Mouse (Mus musculus) hindbrain, embryonic 13.5 days (tissue): ENCODE data around the gene E030018B13Rik. TPM values are rescaled to one million over a fixed set of nuclear protein-coding genes. Genes with fewer than 3 reads are reported as not detected.

Experiments
- ATAC-seq: fragments of 200-750 bp; cut with Nextera tagmentation; 2 replicates; pipeline ENCODE4 v1.8.0; 2017; ENCODE audit warnings: moderate TSS enrichment; ENCODE audit not compliant: low FRiP score
- H3K27ac ChIP-seq: fragments of 300-500 bp; sonication (generic); 2 replicates; pipeline ENCODE4 v1.5.1; 2015; ENCODE audit warnings: inconsistent platforms, mild to moderate bottlenecking, moderate library complexity
- H3K27me3 ChIP-seq: fragments of 300-500 bp; sonication (generic); 2 replicates; pipeline ENCODE4 v1.6.1; 2015; ENCODE audit warnings: mild to moderate bottlenecking, inconsistent platforms
- H3K36me3 ChIP-seq: fragments of 300-500 bp; sonication (generic); 2 replicates; pipeline ENCODE4 v1.6.1; 2015; ENCODE audit warnings: mild to moderate bottlenecking, inconsistent platforms
- H3K4me1 ChIP-seq: fragments of 300-500 bp; sonication (generic); replicated peaks from 2 replicates; pipeline ENCODE4 v1.6.1; 2015; ENCODE audit warnings: inconsistent platforms
- H3K4me2 ChIP-seq: fragments of 300-500 bp; sonication (generic); 2 replicates; pipeline ENCODE4 v1.6.1; 2015; ENCODE audit warnings: inconsistent platforms, mild to moderate bottlenecking, moderate library complexity
- H3K4me3 ChIP-seq: fragments of 300-500 bp; sonication (generic); 2 replicates; pipeline ENCODE4 v1.5.1; 2015; ENCODE audit warnings: mild to moderate bottlenecking, inconsistent platforms
- H3K9ac ChIP-seq: fragments of 300-500 bp; sonication (generic); 2 replicates; pipeline ENCODE4 v1.6.1; 2015; ENCODE audit warnings: mild to moderate bottlenecking, inconsistent platforms
- H3K9me3 ChIP-seq: fragments of 300-500 bp; sonication (generic); 2 replicates; pipeline ENCODE4 v1.6.1; 2016; ENCODE audit warnings: inconsistent platforms
- WGBS: fragments of 180-500 bp; shearing (Covaris S2); methylation state at CpG from one replicate; pipeline ENCODE4 v1.1.7; 2015; 5-methylcytosine and 5-hydroxymethylcytosine counted together
- polyA plus RNA-seq: library from polyadenylated mRNA; unstranded; fragments of >200 nt; fragmentation: Nextera tagmentation; extraction: Ambion mirVana; gene quantifications from 2 replicates; pipeline ENCODE4 v1.2.1, GENCODE M21; 2015

The E030018B13Rik gene
- 0.19 TPM in 1 of 2 replicates, not detected in the other for polyA plus RNA-seq

DNA sequence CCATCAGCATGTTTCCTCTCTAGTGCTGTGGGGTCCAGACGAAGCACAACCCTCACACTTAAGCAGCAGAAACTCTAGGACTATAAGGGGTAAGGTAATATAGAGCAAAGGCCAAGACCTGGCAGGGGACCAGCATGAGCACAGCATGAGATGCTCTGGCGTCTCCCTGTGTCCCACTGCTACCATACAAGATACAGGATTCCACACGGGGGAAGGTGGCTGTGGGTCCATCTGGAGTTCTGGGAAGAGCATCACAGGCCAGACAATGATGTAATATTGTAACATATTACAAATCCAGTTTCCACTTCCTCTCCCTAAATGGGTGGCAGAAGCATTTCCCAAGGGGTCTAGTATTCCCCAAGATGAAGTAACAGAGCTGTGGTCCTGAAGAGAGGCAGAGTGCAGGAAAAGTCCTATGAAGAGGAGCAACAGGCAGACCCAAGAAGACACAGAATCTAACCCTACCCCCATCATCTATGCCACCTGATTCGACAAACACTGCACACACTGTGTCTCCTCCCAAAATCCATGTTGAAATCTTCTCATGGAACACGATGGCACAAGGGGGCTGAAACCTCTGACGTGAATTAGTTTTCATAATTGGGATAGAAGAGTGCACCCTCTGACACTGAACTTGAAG is at the start of gene E030018B13Rik:
TSS of gene E030018B13Rik (plus strand) at position 590 of the 640 bp plus-strand sequence.
- 90% methylated on average over 6 of the region's 6 CpGs for WGBS
- no peak for ATAC-seq
- Histone ChIP-seq H3K36me3 (no peaks in the 10 kb centered on the region), H3K4me3 (no peak within 1 kb of the TSS), H3K27ac (peak within 1 kb of the TSS; percentile 9; the same call in 1 of the 2 replicates), H3K9me3 (no peaks in the 10 kb centered on the region), H3K27me3 (no peaks in the 10 kb centered on the region), H3K4me2 (no peak within 1 kb of the TSS), H3K9ac (no peak within 1 kb of the TSS), H3K4me1 (peaks cover 73% of the 10 kb centered on the region)

DNA sequence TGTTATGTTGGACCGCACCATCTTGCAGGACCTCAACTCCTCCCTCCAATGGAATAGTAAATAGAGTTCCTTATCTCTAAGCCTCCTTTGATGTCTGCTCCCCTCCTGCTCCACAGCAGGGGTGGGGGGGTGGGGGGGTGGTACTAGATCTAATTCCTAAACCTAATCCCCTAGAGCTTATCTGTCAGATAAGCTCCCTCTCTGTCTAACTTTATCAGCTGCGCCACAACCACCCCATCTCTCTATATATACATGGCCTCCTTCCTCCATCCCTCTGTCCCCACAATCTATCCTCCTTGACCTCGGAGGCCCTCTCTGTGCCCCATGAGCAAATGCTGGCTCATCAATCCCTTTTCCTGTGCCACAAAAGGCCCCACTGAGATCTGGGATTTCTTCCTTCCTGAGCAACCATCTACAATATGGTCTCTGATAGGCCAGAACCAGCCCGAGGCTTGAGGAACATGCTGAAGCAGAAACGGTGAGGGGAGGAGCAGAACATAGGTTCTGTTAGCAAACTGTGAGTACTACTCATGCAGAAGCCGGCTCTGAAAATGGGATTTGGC is 48.2 kb upstream of the E030018B13Rik start:
- Histone ChIP-seq H3K4me1 (no peaks in the 10 kb centered on the region), H3K27me3 (no peaks in the 10 kb centered on the region), H3K9me3 (no peaks in the 10 kb centered on the region), H3K36me3 (no peaks in the 10 kb centered on the region), H3K9ac (no peak overlapping the region), H3K27ac (no peak overlapping the region), H3K4me2 (no peak overlapping the region), H3K4me3 (no peak overlapping the region)
- ATAC-seq = no peak
- 78% methylated on average over 6 of the region's 6 CpGs for WGBS

DNA sequence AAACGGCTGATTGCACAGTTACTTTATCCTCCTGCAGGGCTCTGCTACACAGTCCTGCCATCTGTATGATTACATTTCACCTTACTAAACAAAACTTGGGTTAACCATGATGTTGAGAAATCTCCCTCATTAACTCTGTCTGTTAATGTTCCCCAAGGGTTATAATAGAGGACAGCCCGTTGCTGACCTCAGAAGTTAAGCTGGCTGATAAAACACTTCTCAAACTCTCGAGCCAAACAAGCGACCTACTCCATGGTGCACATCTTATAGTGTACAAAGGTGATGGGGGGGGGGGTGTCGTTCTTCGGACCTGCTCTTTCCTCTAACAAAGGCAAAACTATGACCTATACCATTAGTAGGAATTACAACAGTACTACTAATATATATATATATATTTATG is 45.0 kb upstream of the E030018B13Rik start:
- no peaks in the 10 kb centered on the region for H3K27me3 ChIP-seq
- H3K9me3 ChIP-seq = no peaks in the 10 kb centered on the region
- ATAC-seq = no peak
- H3K4me3 ChIP-seq = no peak overlapping the region
- H3K9ac ChIP-seq = no peak overlapping the region
- no peaks in the 10 kb centered on the region for H3K4me1 ChIP-seq
- H3K4me2 ChIP-seq = no peak overlapping the region
- no peak overlapping the region for H3K27ac ChIP-seq
- no peaks in the 10 kb centered on the region for H3K36me3 ChIP-seq
- 91% methylated on average over 6 of the region's 6 CpGs for WGBS

DNA sequence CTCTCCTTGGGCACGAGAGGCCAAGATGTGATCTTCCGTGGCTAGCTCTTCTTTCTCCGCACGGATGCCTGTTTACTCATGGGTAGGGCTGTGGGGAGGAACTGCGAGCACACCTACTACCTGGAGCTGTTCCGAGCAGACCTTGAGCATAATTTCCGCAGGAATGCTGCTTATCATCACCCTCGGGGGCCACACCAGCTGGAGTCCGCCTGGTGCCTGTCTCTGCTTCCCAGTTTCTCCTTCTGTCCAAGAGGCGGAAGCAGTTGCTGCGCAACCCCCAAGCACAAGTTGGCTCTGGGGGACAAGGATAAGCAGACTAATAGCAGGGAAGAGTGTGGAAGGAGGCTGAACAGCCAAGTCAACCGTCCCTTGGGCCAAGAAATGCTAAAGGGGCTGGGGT is 42.8 kb upstream of the E030018B13Rik start:
- Histone ChIP-seq H3K4me2 (no peak overlapping the region), H3K4me3 (no peak overlapping the region), H3K27ac (no peak overlapping the region), H3K36me3 (no peaks in the 10 kb centered on the region), H3K9me3 (no peaks in the 10 kb centered on the region), H3K9ac (no peak overlapping the region), H3K27me3 (no peaks in the 10 kb centered on the region), H3K4me1 (no peaks in the 10 kb centered on the region)
- 66% methylated on average over 12 of the region's 12 CpGs for WGBS
- ATAC-seq = no peak

DNA sequence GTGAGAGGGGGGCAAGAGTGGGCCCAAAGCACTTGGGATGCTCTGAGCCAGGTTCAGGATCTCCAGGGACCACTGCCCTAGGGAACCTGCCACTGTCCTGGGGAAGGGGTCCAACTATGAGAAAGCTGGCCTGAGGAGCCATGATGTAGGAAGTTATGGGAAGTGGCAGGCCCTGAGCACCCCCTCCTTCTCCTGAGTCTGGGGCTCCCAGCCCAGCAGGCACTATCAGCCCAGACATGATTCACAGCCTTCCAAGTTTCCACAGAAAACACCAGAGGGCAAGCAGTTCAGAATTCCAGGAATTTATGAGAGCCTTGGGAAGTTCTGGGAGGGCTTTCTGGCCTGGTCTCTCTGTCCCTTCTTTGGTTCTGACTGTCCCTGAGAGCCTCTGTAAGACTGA is 41.0 kb upstream of the E030018B13Rik start:
- Histone ChIP-seq H3K36me3 (no peaks in the 10 kb centered on the region), H3K4me2 (no peak overlapping the region), H3K27ac (no peak overlapping the region), H3K4me3 (no peak overlapping the region), H3K4me1 (no peaks in the 10 kb centered on the region), H3K9ac (no peak overlapping the region), H3K9me3 (no peaks in the 10 kb centered on the region), H3K27me3 (no peaks in the 10 kb centered on the region)
- ATAC-seq = no peak

DNA sequence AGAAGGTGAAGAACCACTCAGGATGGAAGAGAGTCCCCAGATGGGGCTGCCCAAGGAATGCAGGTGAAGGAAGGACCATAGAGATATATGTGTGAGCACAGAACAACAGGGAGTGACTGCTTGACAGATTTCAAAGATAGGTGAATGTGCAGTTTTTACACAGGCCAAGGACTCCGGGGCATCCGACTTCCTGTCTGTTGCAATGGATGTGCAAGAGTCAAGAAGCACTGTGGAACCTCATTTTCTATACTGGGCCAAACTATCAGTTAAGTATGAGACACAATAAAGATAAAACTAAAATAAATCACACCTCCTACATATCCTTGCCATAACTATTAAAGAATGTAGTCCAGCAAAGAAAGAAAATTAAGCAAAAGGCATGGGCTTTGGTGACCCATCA is 40.0 kb upstream of the E030018B13Rik start:
- Histone ChIP-seq H3K4me1 (no peaks in the 10 kb centered on the region), H3K9ac (no peak overlapping the region), H3K4me3 (no peak overlapping the region), H3K27ac (no peak overlapping the region), H3K4me2 (no peak overlapping the region), H3K9me3 (no peaks in the 10 kb centered on the region), H3K36me3 (no peaks in the 10 kb centered on the region), H3K27me3 (no peaks in the 10 kb centered on the region)
- 87% methylated on average over 2 of the region's 2 CpGs for WGBS
- ATAC-seq = no peak

DNA sequence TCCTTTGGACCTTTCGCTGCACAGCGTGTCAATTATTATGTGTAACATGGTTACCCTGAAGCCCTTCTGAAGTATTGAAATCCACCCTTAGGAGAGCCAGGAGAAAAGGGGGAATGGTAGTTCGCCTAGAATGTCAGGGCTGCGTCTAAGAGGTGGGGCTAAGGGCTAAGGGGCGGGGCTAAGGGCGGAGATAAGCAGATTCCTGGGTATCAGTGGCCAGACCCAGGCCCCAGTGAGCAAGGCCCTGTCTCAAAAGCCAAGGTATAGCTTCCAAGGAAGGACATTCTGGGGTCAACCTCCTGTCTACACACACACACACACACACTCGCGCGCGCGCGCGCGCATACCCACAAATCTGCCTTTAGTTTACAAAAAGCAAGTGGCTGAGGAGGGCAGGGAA is 39.0 kb upstream of the E030018B13Rik start:
- Histone ChIP-seq H3K27me3 (no peaks in the 10 kb centered on the region), H3K4me3 (no peak overlapping the region), H3K4me1 (no peaks in the 10 kb centered on the region), H3K9me3 (no peaks in the 10 kb centered on the region), H3K36me3 (no peaks in the 10 kb centered on the region), H3K9ac (no peak overlapping the region), H3K4me2 (no peak overlapping the region), H3K27ac (no peak overlapping the region)
- ATAC-seq = no peak
- 26% methylated on average over 14 of the region's 14 CpGs for WGBS

DNA sequence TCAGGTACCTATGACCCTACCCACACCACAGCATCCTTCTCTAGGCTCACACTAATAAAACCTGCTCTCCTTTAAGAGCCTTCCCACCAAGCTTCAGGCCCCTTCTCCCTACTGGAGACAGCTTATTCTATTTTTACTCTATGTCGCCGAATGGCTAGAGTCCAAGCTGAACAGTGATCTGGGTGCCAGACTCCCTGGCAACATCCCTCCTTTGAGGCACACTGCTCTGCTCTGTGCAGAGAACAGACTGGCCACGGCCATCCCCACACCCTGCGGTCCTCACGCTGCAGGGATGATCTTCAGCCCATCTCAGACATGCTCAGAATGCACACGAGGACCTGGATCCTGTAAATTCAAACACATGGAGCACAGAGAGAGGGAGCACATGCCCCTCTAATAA is 37.1 kb upstream of the E030018B13Rik start:
- no peak for ATAC-seq
- Histone ChIP-seq H3K9ac (no peak overlapping the region), H3K4me1 (no peaks in the 10 kb centered on the region), H3K36me3 (no peaks in the 10 kb centered on the region), H3K27me3 (no peaks in the 10 kb centered on the region), H3K4me2 (no peak overlapping the region), H3K9me3 (no peaks in the 10 kb centered on the region), H3K27ac (no peak overlapping the region), H3K4me3 (no peak overlapping the region)
- WGBS = 85% methylated on average over 6 of the region's 6 CpGs

DNA sequence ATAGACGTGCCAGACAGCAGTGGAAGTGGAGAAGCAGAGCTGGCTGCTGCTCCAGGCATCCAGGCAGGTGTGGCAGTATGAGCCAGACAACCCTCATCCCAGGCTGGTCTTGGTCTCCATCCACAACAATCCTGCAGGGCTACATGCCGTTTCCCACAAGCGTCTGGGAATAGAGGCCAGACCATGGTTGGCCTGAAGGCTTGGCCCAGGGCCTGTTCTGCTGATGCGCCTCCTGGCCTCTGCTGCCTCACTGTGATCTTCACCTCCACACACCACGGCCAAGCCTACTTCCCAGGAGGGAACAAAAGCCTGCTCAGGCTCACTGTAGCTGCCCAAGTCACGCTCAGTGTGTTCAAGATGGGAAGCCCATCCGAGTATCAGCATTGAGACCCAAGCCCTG is 33.9 kb upstream of the E030018B13Rik start:
- Histone ChIP-seq H3K9ac (no peak overlapping the region), H3K4me3 (no peak overlapping the region), H3K27ac (no peak overlapping the region), H3K4me2 (no peak overlapping the region), H3K4me1 (no peaks in the 10 kb centered on the region), H3K27me3 (no peaks in the 10 kb centered on the region), H3K36me3 (peaks cover 2% of the 10 kb centered on the region), H3K9me3 (no peaks in the 10 kb centered on the region)
- no peak for ATAC-seq
- 86% methylated on average over 7 of the region's 7 CpGs for WGBS

DNA sequence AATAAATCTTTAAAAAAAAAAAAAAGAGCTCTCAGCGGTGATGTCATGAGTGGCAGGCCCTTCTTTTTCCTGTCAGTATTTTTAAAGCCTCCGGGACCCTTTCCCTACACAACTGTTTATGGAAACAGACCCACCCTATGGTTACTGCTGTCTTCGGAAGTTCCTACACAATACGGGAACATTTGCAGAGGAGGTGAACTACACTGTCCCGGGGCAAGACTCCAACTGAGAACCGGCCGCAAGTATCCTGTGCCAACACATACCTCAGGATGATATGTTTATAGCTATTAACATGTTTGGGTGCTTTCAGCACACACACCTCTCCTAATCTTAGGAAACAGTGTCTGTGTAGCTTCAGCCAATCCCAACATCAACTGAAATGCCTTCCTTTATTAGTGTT is 31.6 kb upstream of the E030018B13Rik start:
- H3K4me3 ChIP-seq = no peak overlapping the region
- peaks cover 9% of the 10 kb centered on the region for H3K4me1 ChIP-seq
- no peak for ATAC-seq
- no peaks in the 10 kb centered on the region for H3K9me3 ChIP-seq
- no peak overlapping the region for H3K9ac ChIP-seq
- H3K27ac ChIP-seq = no peak overlapping the region
- no peak overlapping the region for H3K4me2 ChIP-seq
- 88% methylated on average over 7 of the region's 7 CpGs for WGBS
- H3K36me3 ChIP-seq = peaks cover 21% of the 10 kb centered on the region
- no peaks in the 10 kb centered on the region for H3K27me3 ChIP-seq

DNA sequence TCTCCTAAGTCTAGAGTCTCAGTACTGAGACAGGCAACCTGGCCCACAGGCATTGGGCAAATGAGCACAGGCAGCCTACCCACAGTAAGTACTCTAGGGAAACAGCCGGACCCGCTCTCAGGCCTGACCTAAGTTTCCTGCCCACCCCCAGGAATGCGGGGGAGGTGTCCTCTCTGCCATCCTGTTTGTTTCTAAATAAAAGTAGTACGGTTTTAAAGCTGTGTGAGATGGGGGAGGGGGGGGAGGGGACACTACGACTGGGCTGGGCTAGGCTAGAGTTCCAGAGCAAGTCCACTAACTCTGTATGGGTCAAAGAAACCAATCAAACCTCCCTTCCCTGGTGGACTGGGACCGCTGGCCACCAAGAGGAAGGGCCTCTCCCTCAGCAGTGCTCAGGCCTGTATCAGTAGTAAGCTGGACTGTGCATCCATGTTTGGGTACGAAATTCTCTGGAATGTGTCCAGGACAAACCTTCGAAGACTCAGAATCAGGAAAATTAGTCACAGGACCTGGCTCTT is 29.6 kb upstream of the E030018B13Rik start:
- Histone ChIP-seq H3K4me3 (no peak overlapping the region), H3K9ac (no peak overlapping the region), H3K27me3 (no peaks in the 10 kb centered on the region), H3K4me1 (peaks cover 9% of the 10 kb centered on the region), H3K36me3 (peaks cover 37% of the 10 kb centered on the region), H3K9me3 (no peaks in the 10 kb centered on the region), H3K4me2 (no peak overlapping the region), H3K27ac (no peak overlapping the region)
- ATAC-seq = no peak
- WGBS = 69% methylated on average over 8 of the region's 8 CpGs

DNA sequence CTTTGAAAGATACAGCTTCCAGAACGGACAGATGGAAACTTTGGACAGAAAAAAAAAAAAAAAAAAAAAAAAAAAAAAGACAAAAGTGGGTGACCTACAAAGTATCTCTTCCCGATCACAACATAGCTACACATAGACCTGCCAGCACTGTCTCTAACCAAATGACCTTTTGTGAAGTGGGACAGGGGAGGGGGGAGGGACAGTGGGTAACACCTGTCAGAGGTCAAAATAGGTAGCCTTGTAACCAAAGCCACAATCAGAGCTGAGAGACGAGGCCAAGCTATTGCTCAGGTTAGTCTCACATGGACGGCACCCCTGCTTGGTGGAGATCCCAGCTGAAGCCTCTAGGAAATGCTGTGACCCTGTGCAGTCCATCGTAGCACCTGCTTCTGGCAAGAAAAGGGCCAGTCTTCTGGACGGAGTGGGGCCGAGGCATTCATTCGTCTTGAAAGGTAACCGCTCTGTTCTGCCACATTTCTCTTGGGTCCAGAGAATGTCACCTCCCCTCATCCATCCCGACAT is 29.0 kb upstream of the E030018B13Rik start:
- H3K27ac ChIP-seq = no peak overlapping the region
- H3K9me3 ChIP-seq = no peaks in the 10 kb centered on the region
- 93% methylated on average over 10 of the region's 10 CpGs for WGBS
- H3K9ac ChIP-seq = no peak overlapping the region
- H3K4me3 ChIP-seq = no peak overlapping the region
- ATAC-seq = no peak
- no peaks in the 10 kb centered on the region for H3K27me3 ChIP-seq
- H3K36me3 ChIP-seq = peaks cover 37% of the 10 kb centered on the region
- peaks cover 9% of the 10 kb centered on the region for H3K4me1 ChIP-seq
- H3K4me2 ChIP-seq = no peak overlapping the region

DNA sequence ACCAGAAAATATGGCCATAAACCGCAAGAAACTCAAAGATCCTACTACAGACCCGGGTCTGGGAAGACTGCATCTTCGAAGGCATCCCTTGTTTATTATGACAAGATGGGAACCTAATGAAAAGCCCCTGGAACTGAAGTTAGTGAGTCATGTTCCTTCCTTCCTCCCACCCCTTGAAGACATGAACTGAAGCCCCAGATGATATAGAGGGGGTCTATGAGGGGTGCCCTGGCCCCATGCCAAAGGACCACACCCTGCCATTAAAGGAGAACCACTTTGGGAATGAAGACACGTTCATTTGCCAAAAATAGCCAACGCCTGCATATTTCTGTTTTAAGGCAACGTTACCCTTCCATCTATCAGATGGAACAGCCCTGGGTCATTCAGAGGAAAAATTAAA is 28.0 kb upstream of the E030018B13Rik start:
- ATAC-seq = no peak
- Histone ChIP-seq H3K4me1 (peaks cover 14% of the 10 kb centered on the region), H3K4me2 (no peak overlapping the region), H3K4me3 (no peak overlapping the region), H3K27me3 (no peaks in the 10 kb centered on the region), H3K9ac (no peak overlapping the region), H3K9me3 (no peaks in the 10 kb centered on the region), H3K36me3 (peaks cover 37% of the 10 kb centered on the region), H3K27ac (no peak overlapping the region)
- WGBS = 81% methylated on average over 6 of the region's 6 CpGs
